Mouse (Mus musculus): ENCODE measurements at regions not wholly inside any gene's neighbourhood (a gene's known extent, or its start where the extent isn't known, plus 50 kb on each side); places are given as distances from the start of the nearest gene placed in this dataset.

DNA sequence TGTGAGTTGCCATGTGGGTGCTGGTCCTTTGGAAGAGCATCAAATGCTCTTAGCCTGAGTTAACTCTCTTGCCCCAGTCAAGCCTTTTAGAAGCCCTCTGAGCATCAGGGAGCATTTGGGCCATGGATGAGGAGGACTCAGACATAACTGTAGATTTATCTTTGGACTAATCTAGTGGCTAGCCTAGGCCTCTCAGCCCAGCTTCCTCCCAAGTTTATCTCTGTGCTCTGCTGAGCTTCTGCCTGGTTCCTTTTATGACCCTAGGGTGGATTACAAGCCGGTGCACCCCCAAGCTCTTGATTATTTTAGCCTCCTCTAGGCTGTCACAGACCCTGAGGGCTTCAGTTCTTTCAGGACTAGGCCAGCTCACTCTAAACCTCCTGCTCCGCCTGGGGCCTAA, 102.6 kb upstream of the Vps8 start:
- DNase-seq, result no peak

GRCm38 (mm10) chr16:21321188-21322070, 101.5 kb upstream of the Vps8 start:
- no peak for DNase-seq

- no peak for DNase-seq
Observed at GRCm38 (mm10) chr16:21322437-21322836, 100.5 kb upstream of the Vps8 start.

- no peak for DNase-seq
Observed at GRCm38 (mm10) chr16:21323446-21324034, 99.4 kb upstream of the Vps8 start.

DNA sequence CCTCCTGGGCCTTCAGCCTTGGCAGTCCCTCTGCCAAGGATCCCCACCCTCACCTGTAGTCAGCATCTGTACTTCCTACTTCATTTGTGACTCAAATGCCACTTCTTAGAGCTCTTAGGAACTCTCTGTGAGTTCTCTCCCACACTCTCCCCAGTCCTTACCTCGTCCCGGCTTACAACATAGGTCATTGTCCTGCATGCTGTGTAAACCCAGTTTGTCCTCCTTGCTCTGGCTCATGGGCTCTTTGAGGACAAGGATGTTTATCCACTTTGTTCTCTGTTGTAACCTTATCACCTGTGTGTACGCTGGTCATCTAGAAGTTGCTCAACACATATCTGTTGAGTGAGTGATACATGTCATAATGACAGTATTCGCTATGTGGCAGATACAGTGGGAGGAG, 94.9 kb upstream of the Vps8 start:
- no peak for DNase-seq

GRCm38 (mm10) chr16:21329199-21329598, 93.7 kb upstream of the Vps8 start:
- DNase-seq, result no peak

DNA sequence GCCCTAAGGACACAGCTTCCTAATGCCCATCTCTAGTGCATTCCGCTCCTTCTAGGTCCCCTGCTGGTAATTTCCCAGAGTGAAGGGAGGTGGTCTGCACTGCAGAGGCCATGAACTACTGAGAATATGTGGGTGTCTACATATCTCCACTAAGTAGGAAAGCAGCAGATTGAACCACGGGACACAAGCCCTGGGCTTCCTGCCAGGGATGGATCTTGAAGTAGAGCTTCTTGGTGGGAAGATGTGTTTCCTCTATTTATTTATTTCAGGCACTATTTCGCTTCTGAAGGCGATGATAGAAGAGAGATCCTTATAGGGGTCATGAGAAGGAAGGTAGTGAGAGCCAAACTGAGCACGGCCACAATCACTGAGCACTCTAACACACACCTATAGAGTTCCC, 91.7 kb upstream of the Vps8 start:
- no peak for DNase-seq

- no peak for DNase-seq
Observed at GRCm38 (mm10) chr16:21332411-21332810, 90.5 kb upstream of the Vps8 start.

DNA sequence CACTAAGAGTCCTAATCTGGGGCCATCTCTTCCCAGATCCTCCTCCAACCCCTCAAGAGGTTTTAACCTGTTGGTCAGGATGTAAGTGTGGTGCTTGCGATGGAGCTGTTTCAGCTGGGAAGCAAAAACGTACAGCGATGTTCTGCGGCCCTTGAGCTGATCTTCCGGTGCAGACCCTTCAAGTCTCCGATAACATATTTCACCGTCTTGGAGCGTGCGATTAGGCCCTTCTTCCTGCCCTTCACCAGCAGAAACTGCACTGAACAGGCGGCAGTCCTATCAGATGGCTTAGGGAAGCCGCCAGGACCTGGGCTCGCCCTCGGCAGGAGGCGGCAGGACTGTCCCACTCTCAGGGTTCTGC, 90.1 kb upstream of the Vps8 start:
- no peak for DNase-seq

GRCm38 (mm10) chr16:21333223-21333951, 89.5 kb upstream of the Vps8 start:
- DNase-seq, result peak; percentile 83 to 88

DNA sequence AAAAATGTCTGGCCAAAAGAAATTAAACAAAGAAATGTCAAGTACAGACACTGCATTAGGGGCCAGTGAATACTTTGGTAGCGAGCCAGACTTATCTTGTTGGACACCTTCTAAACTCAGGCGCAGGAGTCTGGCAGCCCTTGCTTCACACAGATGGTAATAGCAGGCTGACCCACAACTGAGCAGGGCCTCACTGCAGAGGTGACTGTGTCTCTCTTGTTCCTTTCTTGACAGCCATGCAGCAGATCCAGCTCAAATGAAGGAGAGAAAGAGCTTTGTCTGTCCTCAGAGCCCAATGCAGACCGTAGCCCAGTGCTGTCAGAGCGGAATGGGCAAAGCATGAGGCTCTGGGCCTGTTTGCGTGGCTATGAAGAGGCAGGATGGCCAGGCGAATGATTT, 83.9 kb upstream of the Vps8 start:
- DNase-seq, result no peak

DNA sequence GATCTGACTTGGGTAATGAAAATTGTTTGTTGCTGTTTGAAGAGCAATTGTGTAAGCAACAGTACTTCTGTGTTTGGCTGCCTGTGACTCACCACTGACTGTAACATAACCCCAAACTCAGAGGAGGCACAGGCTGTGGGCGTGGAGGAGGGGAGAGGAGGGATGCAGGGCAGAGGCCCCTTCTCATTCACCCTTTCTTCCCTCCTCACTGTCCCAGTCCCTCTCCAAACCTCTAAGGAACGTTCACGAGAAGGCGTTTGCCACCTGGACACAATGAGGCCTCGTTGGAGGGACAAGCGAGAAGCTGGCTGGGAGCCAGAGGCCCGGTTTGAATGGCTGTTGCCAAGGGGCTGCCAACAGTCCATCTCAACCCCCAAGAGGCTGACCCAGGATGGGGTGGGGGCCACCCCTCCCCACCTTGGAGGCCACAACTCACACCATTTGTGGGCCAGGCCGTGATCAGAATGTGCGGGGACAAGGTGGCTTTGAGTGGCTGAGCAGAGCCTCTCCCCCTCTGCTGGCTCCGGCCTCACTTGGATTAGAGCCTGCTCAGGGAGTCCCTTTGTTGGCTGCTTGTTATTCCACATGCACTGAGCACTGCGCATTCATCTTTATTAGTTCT, 83.3 kb upstream of the Vps8 start:
- no peak for DNase-seq

DNA sequence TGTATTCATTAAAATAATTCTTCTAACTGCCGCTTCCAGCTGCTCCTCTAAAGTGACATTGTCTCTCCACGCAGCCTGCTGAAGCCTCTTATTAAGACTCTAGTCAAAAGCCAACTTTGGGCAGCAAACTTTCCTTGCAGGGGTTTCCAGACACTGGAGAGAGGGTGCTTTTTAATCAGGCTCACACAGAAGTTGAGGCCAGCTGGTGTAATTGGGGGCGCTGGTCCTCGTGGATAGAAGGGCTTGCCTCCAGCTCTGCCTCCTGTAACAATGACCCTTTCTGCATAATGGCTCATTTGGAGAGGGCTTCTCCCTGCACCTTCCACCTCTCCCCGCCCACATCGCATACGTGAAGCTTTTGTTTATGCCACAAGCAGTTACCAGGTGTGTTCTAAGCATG, 82.8 kb upstream of the Vps8 start:
- no peak for DNase-seq

- DNase-seq, result no peak
Observed at GRCm38 (mm10) chr16:21349869-21350268, 73.0 kb upstream of the Vps8 start.

DNA sequence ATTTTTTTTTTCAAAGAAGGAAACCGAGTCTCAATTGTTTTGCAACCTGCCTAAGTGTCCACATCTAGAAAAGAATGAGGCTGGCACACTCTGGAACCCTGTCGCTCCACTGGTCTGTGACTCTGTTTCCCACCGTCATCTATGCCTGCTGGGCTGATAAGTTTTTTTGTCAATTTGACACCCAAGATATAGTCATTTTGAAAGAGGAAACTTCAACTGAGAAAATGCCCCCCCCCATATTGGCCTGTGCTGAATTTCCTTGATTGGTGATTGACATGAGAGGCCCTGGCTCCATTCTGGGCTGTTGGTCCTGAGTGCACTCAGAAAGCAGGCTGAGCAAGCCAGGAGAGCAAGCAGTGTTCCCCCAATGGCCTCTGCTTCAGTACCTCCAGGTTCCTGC, 71.6 kb upstream of the Vps8 start:
- DNase-seq, result no peak

GRCm38 (mm10) chr16:21353111-21353510, 69.8 kb upstream of the Vps8 start:
- no peak for DNase-seq

DNA sequence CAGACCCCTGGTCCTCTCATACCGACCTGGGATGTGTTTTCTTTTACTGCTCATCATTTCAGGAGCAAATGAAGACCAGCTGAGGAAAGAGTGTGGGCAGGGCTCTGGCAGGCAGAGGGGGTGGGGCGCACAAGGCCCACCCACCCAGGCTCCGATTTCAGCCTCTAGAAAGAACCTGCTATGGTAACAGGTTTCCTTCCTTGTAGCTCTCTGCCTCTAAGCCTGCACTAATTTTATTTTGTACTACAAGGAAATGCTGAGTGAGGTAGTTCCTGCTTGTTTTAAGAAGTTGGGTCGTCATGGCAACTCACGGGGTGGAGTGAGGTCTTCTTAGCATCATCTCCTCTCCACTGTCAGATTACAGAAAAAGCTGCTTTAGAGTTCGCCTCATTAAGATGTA, 69.4 kb upstream of the Vps8 start:
- no peak for DNase-seq

- DNase-seq, result no peak
Observed at GRCm38 (mm10) chr16:21355638-21356037, 67.3 kb upstream of the Vps8 start.

DNA sequence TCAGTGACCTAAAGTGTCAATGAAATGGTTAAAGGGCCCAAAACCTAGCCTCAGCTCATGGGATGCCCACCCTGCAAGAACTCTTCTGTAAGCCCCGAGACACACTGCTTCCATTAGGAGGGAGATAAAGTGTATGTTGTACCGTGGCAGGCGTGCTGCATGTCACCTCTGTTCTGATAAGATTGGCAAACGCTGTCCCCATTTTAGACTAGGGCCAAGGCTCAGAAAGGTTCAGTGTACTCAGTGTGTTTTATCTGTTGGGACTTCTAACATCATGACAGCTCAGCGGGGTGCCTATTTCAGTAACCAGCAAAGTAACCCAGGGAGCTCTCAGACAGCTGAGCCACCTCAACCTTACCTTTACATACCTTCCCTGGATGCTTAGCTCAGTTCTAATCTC, 65.5 kb upstream of the Vps8 start:
- DNase-seq, result no peak

- DNase-seq, result no peak
Observed at GRCm38 (mm10) chr16:21358313-21358920, 64.5 kb upstream of the Vps8 start.

DNA sequence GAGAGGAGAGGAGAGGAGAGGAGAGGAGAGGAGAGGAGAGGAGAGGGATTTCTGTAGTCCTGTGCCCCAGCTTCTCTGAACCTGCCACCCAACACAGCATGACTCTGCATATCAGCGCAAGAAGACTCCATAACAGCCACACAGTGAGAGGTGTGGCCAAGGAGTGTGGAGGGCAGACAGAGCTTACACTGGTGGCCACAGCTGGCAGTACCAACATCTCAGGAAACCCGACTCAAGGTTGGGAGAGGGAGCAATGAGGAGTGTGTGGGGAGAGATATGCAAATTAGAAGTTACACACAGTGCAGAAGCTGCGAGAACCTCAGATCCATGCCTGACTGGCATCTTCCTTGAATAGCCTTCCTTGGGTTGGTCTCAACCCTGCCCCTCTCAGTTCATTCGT, 63.5 kb upstream of the Vps8 start:
- DNase-seq, result no peak

DNA sequence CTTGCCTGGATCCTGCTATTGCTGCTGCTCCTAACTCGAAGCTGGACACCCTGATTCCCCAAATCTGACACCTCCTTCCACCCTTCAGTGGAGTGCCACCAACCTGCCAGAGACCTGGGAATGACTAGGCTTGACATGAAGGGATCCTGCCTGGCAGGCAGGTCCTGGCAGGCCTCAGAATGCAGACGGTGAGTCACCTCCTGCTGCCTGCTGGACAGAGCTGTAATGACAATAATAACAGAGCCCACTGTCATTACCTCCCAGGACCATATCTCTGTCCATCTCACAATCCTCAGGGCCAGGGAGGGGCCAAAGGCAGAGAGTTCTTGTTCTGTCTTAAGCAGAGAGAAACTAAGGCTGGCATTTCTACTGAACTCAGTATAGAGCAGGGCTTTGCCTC, 61.5 kb upstream of the Vps8 start:
- no peak for DNase-seq
